Mouse (Mus musculus) thymus, adult 2 months (tissue): ENCODE measurements around the gene Fam20c.

Experiments used
- CTCF ChIP-seq: fragments of 200-500 bp; IDR thresholded peaks from 2 replicates; pipeline ENCODE4 v1.5.1; 2012; ENCODE audit warnings: mild to moderate bottlenecking, control low read depth, low read length, moderate library complexity, borderline replicate concordance; ENCODE audit not compliant: control insufficient read depth, poor library complexity, insufficient read depth; ENCODE audit errors: extremely low read depth
- POLR2A ChIP-seq: fragments of 200-500 bp; IDR thresholded peaks from 2 replicates; pipeline ENCODE4 v1.6.1; 2012; ENCODE audit warnings: mild to moderate bottlenecking, low read length, control low read depth, moderate library complexity; ENCODE audit not compliant: control insufficient read depth, poor library complexity, insufficient read depth; ENCODE audit errors: extremely low read depth

GRCm38 (mm10) chr5:138846506-138846905 is 92.2 kb downstream of the Fam20c start:
- TF ChIP-seq CTCF, result no peak
- TF ChIP-seq POLR2A, result no peak
